Mouse (Mus musculus): ENCODE measurements at regions not wholly inside any gene's neighbourhood (a gene's known extent, or its start where the extent isn't known, plus 50 kb on each side); places are given as distances from the start of the nearest gene placed in this dataset.
A peak's percentile ranks its signal among the peaks of the same experiment; 100 is the strongest.

- H3K27me3 ChIP-seq (replicated peaks; ENCODE audit: control insufficient read depth, insufficient read depth, low read length) = no peaks in the 10 kb centered on the region
- no peak overlapping the region for H3K4me2 ChIP-seq (replicated peaks; ENCODE audit: low read depth)
- H3K4me1 ChIP-seq (replicated peaks; ENCODE audit: control insufficient read depth, insufficient read depth, low read length) = no peaks in the 10 kb centered on the region
- no peak for ATAC-seq
- H3K27ac ChIP-seq (ENCODE audit: low read depth, low read length) = no peak overlapping the region
- peak; percentile 93 for TF ChIP-seq CTCF (IDR thresholded peaks at IDR 0.05; ENCODE audit: low read depth)
- H3K9me3 ChIP-seq (ENCODE audit: control insufficient read depth) = no peaks in the 10 kb centered on the region
- H3K36me3 ChIP-seq (ENCODE audit: control insufficient read depth, insufficient read depth) = no peaks in the 10 kb centered on the region
- no peak overlapping the region for H3K4me3 ChIP-seq (ENCODE audit: low read depth, low read length)
- no peak overlapping the region for H3K9ac ChIP-seq (ENCODE audit: low read depth, low read length)
- 18% methylated on average over 7 of the region's 7 CpGs for WGBS
Observed at GRCm38 (mm10) chr5:93328059-93328458, 61.0 kb downstream of the Ccng2 start.

- Histone ChIP-seq H3K9me3 (ENCODE audit: control insufficient read depth) (no peaks in the 10 kb centered on the region), H3K36me3 (ENCODE audit: control insufficient read depth, insufficient read depth) (no peaks in the 10 kb centered on the region), H3K4me2 (replicated peaks; ENCODE audit: low read depth) (no peak overlapping the region), H3K27ac (ENCODE audit: low read depth, low read length) (no peak overlapping the region), H3K4me1 (replicated peaks; ENCODE audit: control insufficient read depth, insufficient read depth, low read length) (no peaks in the 10 kb centered on the region), H3K4me3 (ENCODE audit: low read depth, low read length) (no peak overlapping the region), H3K27me3 (replicated peaks; ENCODE audit: control insufficient read depth, insufficient read depth, low read length) (no peaks in the 10 kb centered on the region), H3K9ac (ENCODE audit: low read depth, low read length) (no peak overlapping the region)
- WGBS = 57% methylated on average over 2 of the region's 2 CpGs
- no peak for ATAC-seq
- TF ChIP-seq CTCF (IDR thresholded peaks at IDR 0.05; ENCODE audit: low read depth) = no peak
Observed at GRCm38 (mm10) chr5:93330851-93331250, 63.8 kb downstream of the Ccng2 start.

GRCm38 (mm10) chr5:93353101-93353500 lies 86.0 kb downstream of the Ccng2 start:
- Histone ChIP-seq H3K9me3 (ENCODE audit: control insufficient read depth) (no peaks in the 10 kb centered on the region), H3K36me3 (ENCODE audit: control insufficient read depth, insufficient read depth) (no peaks in the 10 kb centered on the region), H3K27ac (ENCODE audit: low read depth, low read length) (no peak overlapping the region), H3K4me1 (replicated peaks; ENCODE audit: control insufficient read depth, insufficient read depth, low read length) (no peaks in the 10 kb centered on the region), H3K9ac (ENCODE audit: low read depth, low read length) (no peak overlapping the region), H3K27me3 (replicated peaks; ENCODE audit: control insufficient read depth, insufficient read depth, low read length) (no peaks in the 10 kb centered on the region), H3K4me3 (ENCODE audit: low read depth, low read length) (no peak overlapping the region), H3K4me2 (replicated peaks; ENCODE audit: low read depth) (no peak overlapping the region)
- ATAC-seq = no peak
- 81% methylated on average over 2 of the region's 2 CpGs for WGBS
- TF ChIP-seq CTCF (IDR thresholded peaks at IDR 0.05; ENCODE audit: low read depth) = no peak
